Mouse (Mus musculus) forebrain, embryonic 14.5 days (tissue): Measurements from ENCODE around the gene Npl. TPM values are rescaled to one million over a fixed set of nuclear protein-coding genes. Genes with fewer than 3 reads are reported as not detected.
A peak's percentile ranks its signal among the peaks of the same experiment; 100 is the strongest.

Experiments
- ATAC-seq: fragments of 200-750 bp; cut with Nextera tagmentation; 2 replicates; pipeline ENCODE4 v1.8.0; 2017; ENCODE audit warnings: mild to moderate bottlenecking, moderate library complexity
- DNase-seq: peaks from one replicate; pipeline ENCODE4 v3.0.0-alpha.2; 2015; ENCODE audit warnings: low spot score
- H3K27ac ChIP-seq: fragments of 300-500 bp; sonication (generic); 2 replicates; pipeline ENCODE4 v1.5.1; 2014; ENCODE audit warnings: low read depth, mild to moderate bottlenecking, control low read depth, low read length, moderate library complexity
- H3K27me3 ChIP-seq: fragments of 300-500 bp; sonication (generic); replicated peaks from 2 replicates; pipeline ENCODE4 v1.6.1; 2014; ENCODE audit warnings: low read length, control low read depth, mixed read lengths; ENCODE audit not compliant: control insufficient read depth, insufficient read depth
- H3K36me3 ChIP-seq: fragments of 300-500 bp; sonication (generic); 2 replicates; pipeline ENCODE4 v1.6.1; 2014; ENCODE audit warnings: low read length, control low read depth; ENCODE audit not compliant: control insufficient read depth, insufficient read depth
- H3K4me1 ChIP-seq: fragments of 300-500 bp; sonication (generic); 2 replicates; pipeline ENCODE4 v1.6.1; 2014; ENCODE audit warnings: antibody characterized with exemption, low read length, control low read depth; ENCODE audit not compliant: control insufficient read depth, insufficient read depth
- H3K4me2 ChIP-seq: fragments of 300-500 bp; sonication (generic); 2 replicates; pipeline ENCODE4 v1.6.1; 2014; ENCODE audit warnings: mild to moderate bottlenecking, control low read depth, low read length
- H3K4me3 ChIP-seq: fragments of 300-500 bp; sonication (generic); 2 replicates; pipeline ENCODE4 v1.5.1; 2014; ENCODE audit warnings: low read depth, low read length, control low read depth
- H3K9ac ChIP-seq: fragments of 300-500 bp; sonication (generic); 2 replicates; pipeline ENCODE4 v1.6.1; 2014; ENCODE audit warnings: mild to moderate bottlenecking, low read length, control low read depth, moderate library complexity
- H3K9me3 ChIP-seq: fragments of 300-500 bp; sonication (generic); replicated peaks from 2 replicates; pipeline ENCODE4 v1.6.1; 2016; ENCODE audit warnings: low read length, control low read depth, mixed read lengths; ENCODE audit not compliant: control insufficient read depth
- WGBS: fragments of 180-500 bp; shearing (Covaris S2); extraction: QIAGEN DNeasy Blood & Tissue Kit; methylation state at CpG from one replicate; pipeline ENCODE4 v1.1.7; 2014; 5-methylcytosine and 5-hydroxymethylcytosine counted together
- polyA plus RNA-seq: library from polyadenylated mRNA; unstranded; fragments of >200 nt; fragmentation: Nextera tagmentation; extraction: Ambion mirVana; gene quantifications from 2 replicates; pipeline ENCODE4 v1.2.1, GENCODE M21; 2014

Gene Npl
- polyA plus RNA-seq, result 9.8 and 10.1 TPM in 2 replicates

GRCm38 (mm10) chr1:153549536-153550199, at the start of gene Npl:
TSS of gene Npl (minus strand) at chr1:153550045.
- H3K27ac ChIP-seq, result no peak within 1 kb of the TSS
- peak within 1 kb of the TSS; percentile 62 for H3K4me2 ChIP-seq
- WGBS, result 6% methylated on average over 29 of the region's 29 CpGs
- H3K36me3 ChIP-seq, result no peaks in the 10 kb centered on the region
- H3K9ac ChIP-seq, result peak within 1 kb of the TSS; percentile 57
- DNase-seq, result peak; percentile 81
- H3K4me3 ChIP-seq, result peak within 1 kb of the TSS; percentile 40
- no peaks in the 10 kb centered on the region for H3K27me3 ChIP-seq
- H3K9me3 ChIP-seq, result no peaks in the 10 kb centered on the region
- peak; percentile 95 for ATAC-seq
- H3K4me1 ChIP-seq, result 0 out of 2 replicates have a peak, but pooled peaks cover 5% of the 10 kb centered on the region

GRCm38 (mm10) chr1:153599302-153600045, 49.6 kb upstream of the Npl start:
- Histone ChIP-seq H3K27me3 (no peaks in the 10 kb centered on the region), H3K9ac (no peak overlapping the region), H3K36me3 (no peaks in the 10 kb centered on the region), H3K4me2 (no peak overlapping the region), H3K4me3 (no peak overlapping the region), H3K4me1 (0 out of 2 replicates have a peak, but pooled peaks cover 5% of the 10 kb centered on the region), H3K9me3 (no peaks in the 10 kb centered on the region), H3K27ac (no peak overlapping the region)
- WGBS, result 63% methylated on average over 9 of the region's 9 CpGs
- DNase-seq (no peak), ATAC-seq (0 out of 2 replicates have a peak, but pooled peaks have one; percentile 7)

GRCm38 (mm10) chr1:153598773-153599172, 48.9 kb upstream of the Npl start:
- 23% methylated on average over 2 of the region's 2 CpGs for WGBS
- Histone ChIP-seq H3K27ac (peak overlapping the region; percentile 34; the same call in 1 of the 2 replicates), H3K36me3 (no peaks in the 10 kb centered on the region), H3K4me3 (no peak overlapping the region), H3K9ac (no peak overlapping the region), H3K4me1 (0 out of 2 replicates have a peak, but pooled peaks cover 5% of the 10 kb centered on the region), H3K27me3 (no peaks in the 10 kb centered on the region), H3K4me2 (no peak overlapping the region), H3K9me3 (no peaks in the 10 kb centered on the region)
- peak; percentile 78 for DNase-seq
- peak; percentile 68 for ATAC-seq

- Histone ChIP-seq H3K36me3 (no peaks in the 10 kb centered on the region), H3K27ac (no peak overlapping the region), H3K9me3 (no peaks in the 10 kb centered on the region), H3K4me2 (no peak overlapping the region), H3K27me3 (no peaks in the 10 kb centered on the region), H3K4me3 (no peak overlapping the region), H3K9ac (no peak overlapping the region), H3K4me1 (0 out of 2 replicates have a peak, but pooled peaks cover 2% of the 10 kb centered on the region)
- ATAC-seq, result 0 out of 2 replicates have a peak, but pooled peaks have one; percentile 48
- WGBS, result 35% methylated on average over 2 of the region's 2 CpGs
- peak; percentile 43 for DNase-seq
Measured at GRCm38 (mm10) chr1:153593678-153594077, 43.8 kb upstream of the Npl start.

- H3K4me3 ChIP-seq, result no peak overlapping the region
- no peaks in the 10 kb centered on the region for H3K27me3 ChIP-seq
- DNase-seq (no peak), ATAC-seq (no peak)
- H3K27ac ChIP-seq, result no peak overlapping the region
- no peaks in the 10 kb centered on the region for H3K9me3 ChIP-seq
- no peak overlapping the region for H3K4me2 ChIP-seq
- no peaks in the 10 kb centered on the region for H3K36me3 ChIP-seq
- 59% methylated on average over 2 of the region's 2 CpGs for WGBS
- H3K9ac ChIP-seq, result no peak overlapping the region
- no peaks in the 10 kb centered on the region for H3K4me1 ChIP-seq
Measured at GRCm38 (mm10) chr1:153590176-153590734, 40.4 kb upstream of the Npl start.

GRCm38 (mm10) chr1:153587956-153588355, 38.1 kb upstream of the Npl start:
- H3K27me3 ChIP-seq, result no peaks in the 10 kb centered on the region
- ATAC-seq, result no peak
- H3K4me2 ChIP-seq, result no peak overlapping the region
- no peaks in the 10 kb centered on the region for H3K36me3 ChIP-seq
- no peak for DNase-seq
- no peaks in the 10 kb centered on the region for H3K4me1 ChIP-seq
- H3K27ac ChIP-seq, result no peak overlapping the region
- no peak overlapping the region for H3K4me3 ChIP-seq
- no peaks in the 10 kb centered on the region for H3K9me3 ChIP-seq
- WGBS, result 48% methylated on average over 5 of the region's 5 CpGs
- H3K9ac ChIP-seq, result no peak overlapping the region

GRCm38 (mm10) chr1:153586826-153587225, 37.0 kb upstream of the Npl start:
- 71% methylated on average over 10 of the region's 10 CpGs for WGBS

GRCm38 (mm10) chr1:153585752-153586151, 35.9 kb upstream of the Npl start:
- 44% methylated on average over 2 of the region's 2 CpGs for WGBS
- no peak overlapping the region for H3K9ac ChIP-seq
- H3K4me3 ChIP-seq, result no peak overlapping the region
- H3K4me1 ChIP-seq, result no peaks in the 10 kb centered on the region
- no peaks in the 10 kb centered on the region for H3K27me3 ChIP-seq
- ATAC-seq (no peak), DNase-seq (no peak)
- H3K4me2 ChIP-seq, result no peak overlapping the region
- H3K36me3 ChIP-seq, result no peaks in the 10 kb centered on the region
- no peaks in the 10 kb centered on the region for H3K9me3 ChIP-seq
- H3K27ac ChIP-seq, result no peak overlapping the region

More at GRCm38 (mm10) chr1:153586826-153587225, 37.0 kb upstream of the Npl start:
- Histone ChIP-seq H3K36me3 (no peaks in the 10 kb centered on the region), H3K9ac (no peak overlapping the region), H3K9me3 (no peaks in the 10 kb centered on the region), H3K4me2 (no peak overlapping the region), H3K4me1 (no peaks in the 10 kb centered on the region), H3K27me3 (no peaks in the 10 kb centered on the region), H3K27ac (no peak overlapping the region), H3K4me3 (no peak overlapping the region)
- ATAC-seq (no peak), DNase-seq (no peak)
